Mouse (Mus musculus): ENCODE data around the gene Slc38a2.

- no peak for TF ChIP-seq MAFK (IDR thresholded peaks at IDR 0.05; ENCODE audit: insufficient read depth, low read depth, low read length)
- no peak for TF ChIP-seq ZC3H11A (IDR thresholded peaks at IDR 0.05; ENCODE audit: borderline replicate concordance, low read depth, low read length)
- TF ChIP-seq ZNF384 (IDR thresholded peaks at IDR 0.05; ENCODE audit: low read depth, low read length) = no peak
Measured at GRCm38 (mm10) chr15:96685273-96685672, 14.3 kb downstream of the Slc38a2 start.
